Mouse (Mus musculus) cerebellum, adult 2 months (tissue): Measurements from ENCODE around the gene Ghdc.

Experiments
- CTCF ChIP-seq: fragments of 200-500 bp; IDR thresholded peaks from 2 replicates; pipeline ENCODE4 v1.5.1; 2011; ENCODE audit warnings: low read depth, mild to moderate bottlenecking, control low read depth, low read length, moderate library complexity, borderline replicate concordance; ENCODE audit not compliant: insufficient read depth
- POLR2A ChIP-seq: fragments of 200-500 bp; IDR thresholded peaks from 2 replicates; pipeline ENCODE4 v1.6.1; 2011; ENCODE audit warnings: low read length, control low read depth, borderline replicate concordance; ENCODE audit not compliant: insufficient read depth

DNA sequence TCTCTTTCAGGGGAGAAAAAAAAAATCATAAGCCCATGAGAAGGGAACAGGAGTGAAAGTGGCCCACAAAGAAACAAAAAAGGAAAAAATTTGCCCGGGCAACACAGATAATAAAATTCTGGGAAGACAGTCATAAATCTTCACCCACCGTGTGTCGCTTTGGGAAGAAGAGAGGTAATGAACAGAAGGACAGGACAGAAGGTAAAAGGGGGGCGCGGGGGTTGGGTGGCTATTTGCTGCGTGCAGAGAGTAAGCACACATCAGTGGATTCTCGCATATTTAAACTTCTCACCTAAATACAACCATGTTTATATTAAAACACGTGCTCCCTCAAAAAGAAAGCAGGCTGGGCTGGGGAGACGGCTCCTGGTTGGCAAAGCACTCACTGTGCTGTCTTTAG, 46.6 kb upstream of the Ghdc start:
- no peak for TF ChIP-seq CTCF
- TF ChIP-seq POLR2A, result no peak
